24 mouse cellular contexts compared by ENCODE assay signal in genomic region chr8:46302121-46302520, GRCm38 (mm10). TPM values are rescaled to one million over a fixed set of nuclear protein-coding genes. Genes with fewer than 3 reads are reported as not detected.
"Had no signal": no experiment of that assay in that cellular context is flagged by ENCODE, and none has a peak within 500 bp of the region (broad histone marks: within the 10 kb centered on the region; RNA-seq: fewer than 3 reads in every experiment).

No protein-coding gene starts in this region.

- H3K4me1 ChIP-seq: neural tube, embryonic 12.5 days; neural tube, embryonic 15.5 days; stomach, embryonic 15.5 days had no signal

- H3K36me3 ChIP-seq: neural tube, embryonic 12.5 days; neural tube, embryonic 13.5 days; neural tube, embryonic 15.5 days; stomach, embryonic 15.5 days had no signal

- H3K9ac ChIP-seq: neural tube, embryonic 12.5 days; neural tube, embryonic 13.5 days; neural tube, embryonic 15.5 days; stomach, embryonic 15.5 days had no signal

- H3K27ac ChIP-seq: neural tube, embryonic 12.5 days; neural tube, embryonic 13.5 days; neural tube, embryonic 15.5 days; stomach, embryonic 15.5 days; stomach, postnatal 0 days had no signal

- DNase-seq: retina, postnatal 1 day; right cerebral cortex, adult 18-20 months; right cerebral cortex, postnatal 14 days; right cerebral cortex, postnatal 25 days; right cerebral cortex, postnatal 4 days; spleen, adult 18-20 months; thymus, adult 18-20 months; thymus, adult 2 months; thymus, postnatal 14 days; thymus, postnatal 25 days; thymus, postnatal 36 days; thymus, postnatal 4 days had no signal

- H3K4me3 ChIP-seq: neural tube, embryonic 12.5 days; neural tube, embryonic 13.5 days; neural tube, embryonic 15.5 days; stomach, embryonic 15.5 days had no signal

- H3K9me3 ChIP-seq: neural tube, embryonic 12.5 days; neural tube, embryonic 13.5 days; neural tube, embryonic 15.5 days; stomach, embryonic 15.5 days had no signal

- H3K4me2 ChIP-seq: neural tube, embryonic 12.5 days; neural tube, embryonic 13.5 days; neural tube, embryonic 15.5 days; stomach, embryonic 15.5 days had no signal

RNA-seq across cellular contexts. Expression of gene Helt, which starts 7.7 kb away (rescaled TPM):
- total RNA-seq: neutrophil, adult 5-6 weeks had no signal
- polyA plus RNA-seq: neural tube, embryonic 14.5 days; neural tube, embryonic 15.5 days; small intestine, adult 2 months; spleen, adult 2 months; stomach, embryonic 14.5 days; stomach, embryonic 16.5 days; stomach, postnatal 0 days; thymus, adult 2 months; urinary bladder, adult 2 months had no signal
